Mouse (Mus musculus): ENCODE results near the gene Chd4.
"Not testable (repeated sequence)": the region's sequence is repeated elsewhere in the genome, so short reads cannot be mapped to it uniquely, and the experiment has no call there.

Gene Chd4

DNA sequence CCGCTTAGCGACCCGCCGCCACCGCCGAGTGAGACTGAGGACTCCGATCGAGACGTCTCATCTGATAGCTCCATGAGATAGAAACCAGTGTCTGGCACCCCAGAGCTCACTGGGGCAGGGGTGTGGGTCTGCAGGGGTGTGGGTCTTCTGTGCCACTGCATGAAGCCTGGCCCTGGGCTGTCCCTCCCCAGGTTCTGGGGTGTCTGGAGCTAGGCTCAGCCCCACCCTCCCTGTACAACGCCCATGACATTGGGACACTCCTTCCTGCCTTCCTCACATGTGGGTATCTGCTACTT is 64.7 kb downstream of the Chd4 start:
- no peak for DNase-seq (ENCODE audit: low spot score in 2 of 2)

DNA sequence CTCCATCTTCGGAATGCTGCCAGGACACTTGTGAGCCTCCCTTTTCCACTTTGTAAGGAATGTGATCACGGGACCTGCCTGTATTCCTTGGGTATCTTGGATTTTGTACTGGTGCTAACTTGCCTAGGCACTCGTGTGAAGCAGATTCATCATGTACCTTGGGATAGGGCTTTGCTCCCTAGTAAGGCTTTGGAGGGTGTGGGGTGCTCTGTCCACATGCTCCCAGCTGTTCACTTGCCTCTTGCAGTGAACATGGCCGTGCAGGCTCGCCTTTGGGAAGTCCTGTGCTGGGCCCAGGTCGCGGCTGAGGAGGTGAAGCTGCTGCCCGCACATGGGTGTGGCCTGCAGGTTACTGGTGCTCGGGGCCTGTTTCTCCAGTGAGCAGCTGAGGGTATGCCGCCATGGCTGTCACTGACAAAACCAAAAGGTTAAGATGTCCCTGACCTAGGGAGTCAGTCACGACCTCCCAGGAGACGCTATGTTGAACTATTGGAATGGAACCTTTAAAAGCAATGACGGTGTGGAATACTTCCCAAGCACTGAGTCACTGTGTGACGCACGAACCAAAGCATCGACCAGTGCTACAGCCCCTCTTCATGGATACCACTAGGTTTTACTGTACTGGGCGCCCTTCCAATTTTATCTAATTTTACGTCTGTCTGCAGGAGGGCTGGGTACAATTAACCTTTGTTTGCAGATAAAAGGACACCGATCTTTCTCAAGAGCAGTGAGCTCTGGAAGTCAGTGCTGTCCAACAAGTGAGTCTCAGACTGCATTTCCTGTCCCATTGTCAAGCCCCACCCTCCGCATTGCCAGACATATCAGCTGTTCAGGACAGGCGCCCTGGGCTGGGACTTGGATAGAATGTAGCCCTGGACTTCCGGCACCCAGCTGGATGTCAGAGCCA is 65.3 kb downstream of the Chd4 start:
- DNase-seq (ENCODE audit: low spot score in 2 of 2): peak in 1 of 2 experiments; percentile 61

DNA sequence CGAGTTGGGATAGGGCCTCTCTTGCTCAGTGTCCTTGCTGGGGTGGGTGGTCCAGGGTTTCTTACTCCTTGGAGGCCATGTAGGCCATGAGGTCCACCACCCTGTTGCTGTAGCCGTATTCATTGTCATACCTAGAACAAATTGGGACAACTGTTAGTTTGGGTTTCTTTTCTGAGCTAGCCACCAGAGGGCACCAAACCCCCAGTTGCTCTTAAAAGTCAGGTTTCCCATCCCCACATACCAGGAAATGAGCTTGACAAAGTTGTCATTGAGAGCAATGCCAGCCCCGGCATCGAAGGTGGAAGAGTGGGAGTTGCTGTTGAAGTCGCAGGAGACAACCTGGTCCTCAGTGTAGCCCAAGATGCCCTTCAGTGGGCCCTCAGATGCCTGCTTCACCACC is 66.2 kb downstream of the Chd4 start:
- DNase-seq (ENCODE audit: low spot score in 2 of 2): peak in 1 of 2 experiments; percentile 76

DNA sequence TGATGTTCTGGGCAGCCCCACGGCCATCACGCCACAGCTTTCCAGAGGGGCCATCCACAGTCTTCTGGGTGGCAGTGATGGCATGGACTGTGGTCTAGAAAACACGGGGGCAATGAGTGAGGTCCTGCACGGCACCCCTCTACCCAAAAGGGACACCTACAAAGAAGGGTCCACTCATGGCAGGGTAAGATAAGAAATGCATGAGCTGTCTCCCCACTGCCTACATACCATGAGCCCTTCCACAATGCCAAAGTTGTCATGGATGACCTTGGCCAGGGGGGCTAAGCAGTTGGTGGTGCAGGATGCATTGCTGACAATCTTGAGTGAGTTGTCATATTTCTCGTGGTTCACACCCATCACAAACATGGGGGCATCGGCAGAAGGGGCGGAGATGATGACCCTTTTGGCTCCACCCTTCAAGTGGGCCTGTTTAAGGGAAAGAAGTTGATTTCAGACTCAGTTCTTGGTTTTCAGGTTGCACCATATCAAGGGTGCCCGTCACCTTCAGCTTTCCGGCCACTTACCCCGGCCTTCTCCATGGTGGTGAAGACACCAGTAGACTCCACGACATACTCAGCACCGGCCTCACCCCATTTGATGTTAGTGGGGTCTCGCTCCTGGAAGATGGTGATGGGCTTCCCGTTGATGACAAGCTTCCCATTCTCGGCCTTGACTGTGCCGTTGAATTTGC is 67.0 kb downstream of the Chd4 start:
- not testable (repeated sequence) for DNase-seq (ENCODE audit: low spot score in 2 of 2)

DNA sequence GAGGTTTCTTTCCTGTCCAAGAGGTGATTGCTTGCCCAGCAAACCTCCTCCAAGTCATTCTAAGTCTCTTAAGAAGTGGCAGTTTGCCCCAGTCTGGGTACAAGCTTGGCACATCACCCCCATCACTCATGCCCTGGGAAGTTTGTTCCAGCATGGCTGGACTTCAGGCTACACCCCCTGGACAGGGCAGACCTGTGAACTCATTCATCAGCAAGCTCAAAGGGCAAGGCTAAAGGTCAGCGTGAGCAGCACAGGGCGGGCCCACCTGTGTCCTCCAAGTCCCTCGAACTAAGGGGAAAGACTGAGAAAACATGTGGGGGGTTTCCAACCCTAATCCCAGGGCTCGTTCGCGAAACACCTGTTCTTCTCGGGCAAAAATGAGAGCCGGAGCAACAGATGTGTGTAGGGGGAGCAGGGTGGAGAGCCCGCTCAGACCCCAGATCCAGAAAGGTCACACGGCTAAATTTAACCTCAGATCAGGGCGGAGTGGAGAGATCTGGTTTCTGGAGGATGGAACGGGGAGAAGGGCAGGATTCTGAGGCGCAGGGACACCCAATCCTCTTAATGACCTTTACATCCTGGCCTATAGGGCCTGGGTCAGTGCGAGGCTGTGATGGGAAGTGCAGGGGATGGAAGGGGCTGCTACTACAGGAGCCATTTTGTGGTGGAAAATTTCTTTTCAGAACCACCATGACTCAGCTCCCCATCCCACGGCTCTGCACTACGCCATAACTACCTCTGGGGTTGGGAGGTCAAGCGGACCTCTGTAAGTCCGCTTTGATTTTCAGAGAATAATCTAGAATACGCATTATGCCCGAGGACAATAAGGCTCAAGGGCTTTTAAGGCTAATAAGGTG is 68.2 kb downstream of the Chd4 start:
- DNase-seq (ENCODE audit: low spot score in 2 of 2): peak in 1 of 2 experiments; percentile 62

DNA sequence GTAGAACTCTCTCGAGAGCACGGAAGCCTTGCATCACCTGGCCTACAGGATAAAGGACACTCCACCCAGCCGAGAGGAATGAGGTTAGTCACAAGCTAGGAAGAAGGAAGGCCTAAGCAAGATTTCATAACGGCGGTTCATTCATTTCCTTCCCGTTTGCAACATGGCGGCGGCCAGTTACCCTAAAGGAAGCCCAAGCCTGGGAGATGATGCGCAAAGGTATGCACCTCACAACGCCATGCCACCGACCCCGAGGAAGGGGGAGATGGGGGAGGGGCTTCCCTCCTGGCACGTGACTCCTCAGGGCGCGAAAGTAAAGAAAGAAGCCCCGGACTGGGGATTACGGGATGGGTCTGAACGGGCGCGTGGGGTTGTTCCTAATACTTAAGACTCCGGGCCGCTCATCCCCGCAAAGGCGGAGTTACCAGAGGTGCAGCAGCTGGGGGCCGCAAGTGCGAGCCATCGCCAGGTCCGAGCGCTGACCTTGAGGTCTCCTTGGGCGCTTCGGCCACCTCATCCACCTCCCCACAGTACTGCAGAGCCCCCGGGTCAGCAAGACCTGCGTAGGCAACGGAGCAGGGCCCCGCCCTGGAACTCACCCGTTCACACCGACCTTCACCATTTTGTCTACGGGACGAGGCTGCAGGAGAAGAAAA is 69.0 kb downstream of the Chd4 start:
- DNase-seq (ENCODE audit: low spot score in 2 of 2): peak in 1 of 2 experiments; percentile 67

DNA sequence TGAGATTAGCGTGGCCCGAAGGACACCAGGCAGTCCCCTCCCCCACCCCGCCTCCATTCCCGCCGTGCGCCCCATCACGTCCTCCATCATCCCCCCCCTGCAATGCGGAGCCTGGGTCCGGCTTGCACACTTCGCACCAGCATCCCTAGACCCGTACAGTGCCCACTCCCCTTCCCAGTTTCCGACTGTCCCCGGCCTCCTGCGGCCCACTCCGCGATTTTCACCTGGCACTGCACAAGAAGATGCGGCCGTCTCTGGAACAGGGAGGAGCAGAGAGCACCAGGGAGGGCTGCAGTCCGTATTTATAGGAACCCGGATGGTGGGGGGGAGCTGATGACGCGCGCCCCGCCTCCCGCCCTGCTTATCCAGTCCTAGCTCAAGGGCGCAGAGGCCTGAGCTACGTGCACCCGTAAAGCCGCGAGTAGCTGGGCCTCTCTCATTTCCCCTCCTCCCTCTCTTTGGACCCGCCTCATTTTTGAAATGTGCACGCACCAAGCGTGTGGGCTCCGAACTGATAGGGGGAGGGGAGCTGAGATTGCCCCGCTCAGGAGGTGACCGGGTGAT is 69.6 kb downstream of the Chd4 start:
- DNase-seq (ENCODE audit: low spot score in 2 of 2): peak; percentile 94 to 97

DNA sequence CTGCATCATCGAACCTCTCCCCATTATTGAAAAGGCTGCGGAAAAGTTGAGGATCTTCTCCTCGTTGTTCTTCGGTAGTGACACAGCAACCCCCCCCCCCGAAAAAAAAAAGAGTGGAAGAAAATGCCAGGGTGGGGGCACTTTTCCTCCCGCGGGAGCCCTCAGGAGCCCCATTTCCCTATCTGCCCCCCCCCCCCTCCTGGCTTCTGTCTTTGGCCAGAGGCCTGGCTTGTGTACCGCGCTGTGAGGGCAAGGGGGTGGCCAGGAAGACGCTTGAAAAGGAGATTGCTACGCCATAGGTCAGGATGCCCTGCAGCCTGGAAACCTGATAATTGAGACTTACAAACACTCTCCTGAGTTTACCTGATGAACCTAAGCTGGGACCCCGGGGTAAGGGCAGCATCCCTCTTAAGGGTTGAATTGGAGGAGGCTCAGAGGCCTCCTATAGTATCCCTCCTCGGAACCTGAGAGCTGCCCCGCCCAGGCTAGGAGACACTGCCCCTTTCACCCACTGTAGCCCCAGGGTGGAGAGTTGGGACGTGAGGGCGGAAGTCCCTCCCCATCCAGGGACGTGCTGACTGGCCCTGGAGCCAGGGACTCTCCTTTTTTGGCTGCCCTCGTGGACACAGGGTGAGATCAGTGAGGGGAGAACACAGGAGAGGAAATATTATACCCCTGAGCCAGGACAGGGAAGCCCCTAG is 70.4 kb downstream of the Chd4 start, which contains the start of gene Gapdh:
Gapdh (minus strand) TSS at position 417 of the 701 bp plus-strand sequence.
- peak in 1 of 2 experiments; percentile 61 for DNase-seq (ENCODE audit: low spot score in 2 of 2)

DNA sequence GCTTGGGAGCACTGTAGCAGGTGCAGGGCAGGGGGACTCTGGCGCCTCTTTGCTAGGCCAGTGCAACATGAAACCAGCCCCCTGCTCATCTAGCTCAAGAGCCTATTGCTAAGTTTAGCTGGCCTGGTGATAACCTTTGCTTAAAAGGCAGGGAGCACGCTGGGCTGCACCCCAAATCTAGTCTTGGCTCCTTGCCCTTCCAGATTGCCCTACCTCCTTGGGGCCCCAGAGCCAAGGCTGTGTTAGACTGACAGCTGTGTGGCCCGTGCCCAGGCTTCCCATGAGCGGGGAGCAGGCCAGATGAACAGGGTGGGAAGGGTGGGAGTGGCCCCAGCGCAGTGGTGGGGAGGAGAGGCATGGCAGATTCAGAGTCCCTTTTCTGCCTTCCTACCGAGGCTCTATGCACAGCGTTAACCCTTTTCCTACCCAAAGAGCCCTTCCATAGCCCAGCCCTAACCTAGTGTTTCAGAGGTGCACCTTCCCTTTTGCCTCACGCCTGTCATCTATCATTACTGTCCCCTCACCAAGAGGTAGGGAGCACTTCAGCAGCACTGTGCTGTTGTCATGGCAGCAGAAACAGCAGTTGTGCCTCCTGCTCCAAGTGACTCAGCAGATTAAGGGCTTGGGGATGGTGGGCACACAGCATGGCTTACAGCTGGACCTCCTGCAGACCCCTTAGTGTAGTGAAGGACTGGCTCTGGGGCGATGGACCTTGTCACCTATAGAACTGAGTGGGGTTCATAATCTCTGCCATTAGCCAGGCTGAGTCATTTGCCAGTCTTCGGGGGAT is 71.3 kb downstream of the Chd4 start:
- peak in 1 of 2 experiments; percentile 60 for DNase-seq (ENCODE audit: low spot score in 2 of 2)

DNA sequence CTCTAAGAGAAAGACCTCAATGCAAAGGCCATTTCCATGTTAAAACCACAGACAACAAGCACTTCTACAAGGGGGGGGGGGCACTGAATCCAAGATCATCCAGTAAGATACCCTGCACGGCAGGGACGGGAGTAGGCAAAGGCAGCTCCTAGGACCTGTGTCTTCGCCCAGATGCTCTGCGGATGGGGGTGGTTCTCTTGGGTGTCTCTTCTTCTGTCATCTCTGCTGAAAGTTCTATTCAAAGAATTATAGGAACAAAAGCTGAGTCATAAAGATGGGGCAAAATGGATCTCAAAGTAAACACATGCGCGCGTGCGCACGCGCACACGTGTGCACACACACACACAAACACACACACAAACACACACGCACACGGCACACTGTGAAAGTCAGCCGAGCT is 72.3 kb downstream of the Chd4 start:
- no peak for DNase-seq (ENCODE audit: low spot score in 2 of 2)

DNA sequence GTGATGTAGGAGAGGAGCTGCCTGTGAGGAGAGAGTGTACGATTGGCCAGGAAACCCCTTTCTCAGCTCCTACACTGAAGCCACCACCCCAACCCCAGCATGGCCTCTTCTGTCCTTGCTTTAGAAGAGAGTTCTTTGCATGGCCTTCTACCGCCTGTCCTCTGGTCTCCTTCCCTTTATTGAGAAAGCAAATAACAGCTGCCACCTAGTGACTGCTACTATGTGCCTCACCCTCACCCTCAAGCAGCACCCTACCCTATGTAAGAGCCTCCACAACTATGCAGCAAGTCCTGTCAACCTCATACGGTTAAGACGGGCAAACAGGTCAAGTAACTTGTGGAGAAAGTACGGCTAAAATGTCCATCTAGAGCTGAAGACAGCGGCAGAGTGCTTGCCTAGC is 74.4 kb downstream of the Chd4 start:
- no peak for DNase-seq (ENCODE audit: low spot score in 2 of 2)

DNA sequence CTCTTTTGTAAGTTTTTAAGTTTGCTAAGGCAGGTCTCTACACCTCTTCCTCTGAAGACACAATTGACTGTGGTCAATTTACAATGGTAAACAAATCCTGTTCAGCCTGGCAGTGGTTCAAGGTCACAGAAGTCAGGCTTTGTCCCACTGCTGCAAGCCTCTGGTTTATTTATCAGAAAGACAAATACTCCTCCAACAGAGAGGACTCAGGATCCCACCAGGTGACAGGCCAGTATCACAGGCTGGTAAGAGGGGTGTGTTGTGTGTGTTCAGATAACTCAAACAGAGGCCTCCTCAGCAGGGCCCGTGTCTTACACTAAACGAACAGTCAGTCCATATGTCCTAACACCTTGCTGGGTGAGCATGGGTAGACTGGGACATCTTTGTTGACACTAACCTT is 76.7 kb downstream of the Chd4 start:
- DNase-seq (ENCODE audit: low spot score in 2 of 2): no peak

DNA sequence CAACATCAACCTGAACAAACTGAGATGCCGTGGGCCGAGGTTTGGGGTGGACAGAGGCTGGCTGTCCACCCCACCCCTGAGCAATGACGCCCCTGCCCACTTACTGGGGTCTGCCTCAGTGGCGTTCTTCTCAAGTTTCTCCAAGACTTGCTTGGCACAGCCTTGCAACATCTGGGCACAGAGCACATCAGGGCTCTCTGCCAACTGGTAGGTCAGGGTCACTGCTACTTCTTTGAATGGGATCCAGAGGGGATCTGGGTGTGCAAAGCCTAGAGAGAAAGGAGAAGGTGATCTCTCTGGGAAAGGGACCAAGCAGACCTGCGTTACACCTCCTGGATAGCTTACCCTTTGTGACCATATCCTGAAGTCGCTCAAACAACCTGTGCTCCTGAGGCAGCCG is 77.5 kb downstream of the Chd4 start:
- DNase-seq (ENCODE audit: low spot score in 2 of 2): no peak

DNA sequence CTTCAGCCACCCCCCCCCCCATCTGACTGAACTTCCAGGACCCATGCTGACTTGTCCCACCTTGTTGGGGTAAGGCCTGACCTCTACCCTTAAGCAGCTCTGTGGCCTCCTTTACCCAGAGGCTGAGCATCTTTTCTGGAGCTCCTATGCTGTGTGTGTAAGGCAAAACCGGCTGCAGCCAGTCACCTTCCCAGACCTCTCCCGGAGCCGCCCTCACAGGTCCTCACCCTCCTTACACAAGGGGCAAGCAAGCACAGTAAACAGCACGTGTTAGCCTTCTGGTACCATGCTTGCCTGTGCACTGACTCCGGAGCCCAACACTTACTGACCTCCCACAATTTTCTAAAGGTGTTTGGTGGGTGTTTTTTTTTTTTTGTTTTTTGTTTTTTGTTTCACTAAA is 79.7 kb downstream of the Chd4 start:
- no peak for DNase-seq (ENCODE audit: low spot score in 2 of 2)

DNA sequence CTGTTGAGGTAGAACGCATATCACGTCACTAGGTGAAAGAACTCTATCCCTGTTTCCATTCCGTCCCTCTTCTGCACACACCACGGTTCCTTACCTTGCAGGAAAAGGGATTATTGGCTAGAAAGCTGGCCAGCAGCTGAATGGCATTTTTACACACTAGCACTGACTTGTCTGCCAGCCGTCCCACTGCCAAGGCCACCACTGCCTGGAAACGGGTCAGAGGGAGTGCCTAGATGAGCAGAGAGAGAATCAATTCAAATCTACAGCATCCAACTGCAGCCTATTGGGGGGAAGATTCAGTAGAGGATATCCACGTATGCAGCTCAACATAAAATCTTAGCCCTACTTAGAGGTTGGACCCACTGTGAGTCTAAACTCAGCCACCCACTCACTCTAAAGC is 83.8 kb downstream of the Chd4 start:
- DNase-seq (ENCODE audit: low spot score in 2 of 2): no peak
